Mouse (Mus musculus): ENCODE measurements around the gene Gm9972.
A peak's percentile ranks its signal among the peaks of the same experiment; 100 is the strongest.

Gene Gm9972

GRCm38 (mm10) chr11:43035446-43035845 is at the start of gene Gm9972:
TSS of gene Gm9972 (plus strand) at chr11:43035746.
- no peak for DNase-seq

GRCm38 (mm10) chr11:42999188-42999587 is 36.4 kb upstream of the Gm9972 start:
- DNase-seq, result peak; percentile 7

GRCm38 (mm10) chr11:43011941-43012340 is 23.6 kb upstream of the Gm9972 start:
- no peak for DNase-seq

GRCm38 (mm10) chr11:43012980-43013379 is 22.6 kb upstream of the Gm9972 start:
- DNase-seq, result no peak

GRCm38 (mm10) chr11:43023109-43023688 is 12.3 kb upstream of the Gm9972 start:
- DNase-seq, result no peak

- no peak for DNase-seq
These were observed 5.7 kb upstream of the Gm9972 start for GRCm38 (mm10) chr11:43029813-43030212.

- DNase-seq, result no peak
These were observed 3.4 kb upstream of the Gm9972 start for GRCm38 (mm10) chr11:43032141-43032540.

GRCm38 (mm10) chr11:43045871-43046548 is 10.5 kb downstream of the Gm9972 start:
- no peak for DNase-seq

GRCm38 (mm10) chr11:43049363-43049762 is 13.8 kb downstream of the Gm9972 start:
- DNase-seq, result no peak

- DNase-seq, result peak; percentile 25
These were observed 19.4 kb downstream of the Gm9972 start for GRCm38 (mm10) chr11:43054972-43055371.

- DNase-seq, result peak; percentile 19
These were observed 24.0 kb downstream of the Gm9972 start for GRCm38 (mm10) chr11:43059437-43059970.

GRCm38 (mm10) chr11:43062286-43062685 is 26.7 kb downstream of the Gm9972 start:
- no peak for DNase-seq

GRCm38 (mm10) chr11:43086309-43087050 is 50.9 kb downstream of the Gm9972 start:
- DNase-seq, result no peak

Measured in right cerebral cortex, postnatal 25 days (tissue).